Mouse (Mus musculus) midbrain, postnatal 0 days (tissue): ENCODE data around the gene Sgsm2. TPM values are rescaled to one million over a fixed set of nuclear protein-coding genes. Genes with fewer than 3 reads are reported as not detected.

Source experiments
- ATAC-seq: fragments of 200-750 bp; cut with Nextera tagmentation; 2 replicates; pipeline ENCODE4 v1.8.0; 2017; ENCODE audit warnings: moderate number of reproducible peaks, mild to moderate bottlenecking, moderate TSS enrichment, moderate library complexity; ENCODE audit not compliant: low FRiP score
- DNase-seq: peaks from one replicate; pipeline ENCODE4 v3.0.0-alpha.2; 2015; ENCODE audit warnings: low spot score
- H3K27ac ChIP-seq: fragments of 300-500 bp; sonication (generic); 2 replicates; pipeline ENCODE4 v1.5.1; 2014; ENCODE audit warnings: low read depth, mild to moderate bottlenecking, low read length, mixed read lengths
- H3K27me3 ChIP-seq: fragments of 300-500 bp; sonication (generic); 2 replicates; pipeline ENCODE4 v1.6.1; 2014; ENCODE audit warnings: low read length, control low read depth, mixed read lengths; ENCODE audit not compliant: insufficient read depth
- H3K36me3 ChIP-seq: fragments of 300-500 bp; sonication (generic); 2 replicates; pipeline ENCODE4 v1.6.1; 2014; ENCODE audit warnings: low read length, control low read depth, mixed read lengths; ENCODE audit not compliant: insufficient read depth
- H3K4me1 ChIP-seq: fragments of 300-500 bp; sonication (generic); 2 replicates; pipeline ENCODE4 v1.6.1; 2014; ENCODE audit warnings: mild to moderate bottlenecking, control low read depth, antibody characterized with exemption, low read length, mixed read lengths; ENCODE audit not compliant: insufficient read depth
- H3K4me2 ChIP-seq: fragments of 300-500 bp; sonication (generic); 2 replicates; pipeline ENCODE4 v1.6.1; 2014; ENCODE audit warnings: low read depth, mild to moderate bottlenecking, low read length, mixed read lengths; ENCODE audit not compliant: poor library complexity, severe bottlenecking
- H3K4me3 ChIP-seq: fragments of 300-500 bp; sonication (generic); 2 replicates; pipeline ENCODE4 v1.5.1; 2014; ENCODE audit warnings: low read depth, mild to moderate bottlenecking, low read length, moderate library complexity
- H3K9ac ChIP-seq: fragments of 300-500 bp; sonication (generic); replicated peaks from 2 replicates; pipeline ENCODE4 v1.6.1; 2014; ENCODE audit warnings: mild to moderate bottlenecking, low read length, moderate library complexity, mixed read lengths; ENCODE audit not compliant: poor library complexity, severe bottlenecking
- H3K9me3 ChIP-seq: fragments of 300-500 bp; sonication (generic); 2 replicates; pipeline ENCODE4 v1.6.1; 2016; ENCODE audit warnings: low read length, control low read depth
- CTCF ChIP-seq: IDR thresholded peaks from 2 replicates; pipeline ENCODE4 v1.5.1; 2016; ENCODE audit warnings: antibody characterized with exemption, mild to moderate bottlenecking
- WGBS: fragments of 180-500 bp; shearing (Covaris S2); extraction: QIAGEN DNeasy Blood & Tissue Kit; methylation state at CpG from one replicate; pipeline ENCODE4 v1.1.7; 2014; 5-methylcytosine and 5-hydroxymethylcytosine counted together
- polyA plus RNA-seq: library from polyadenylated mRNA; unstranded; fragments of >200 nt; fragmentation: Nextera tagmentation; extraction: Ambion mirVana; gene quantifications from 2 replicates; pipeline ENCODE4 v1.2.1, GENCODE M21; 2015
- total RNA-seq: library from RNA; depleted of rRNA; stranded (reverse); fragments of >200 nt; gene quantifications from 2 replicates; pipeline ENCODE4 v1.2.3, GENCODE M21; 2014

Sgsm2 gene
- total and polyA plus RNA-seq, 2 experiments from 2014 or later: 28.8 to 49.1 TPM

DNA sequence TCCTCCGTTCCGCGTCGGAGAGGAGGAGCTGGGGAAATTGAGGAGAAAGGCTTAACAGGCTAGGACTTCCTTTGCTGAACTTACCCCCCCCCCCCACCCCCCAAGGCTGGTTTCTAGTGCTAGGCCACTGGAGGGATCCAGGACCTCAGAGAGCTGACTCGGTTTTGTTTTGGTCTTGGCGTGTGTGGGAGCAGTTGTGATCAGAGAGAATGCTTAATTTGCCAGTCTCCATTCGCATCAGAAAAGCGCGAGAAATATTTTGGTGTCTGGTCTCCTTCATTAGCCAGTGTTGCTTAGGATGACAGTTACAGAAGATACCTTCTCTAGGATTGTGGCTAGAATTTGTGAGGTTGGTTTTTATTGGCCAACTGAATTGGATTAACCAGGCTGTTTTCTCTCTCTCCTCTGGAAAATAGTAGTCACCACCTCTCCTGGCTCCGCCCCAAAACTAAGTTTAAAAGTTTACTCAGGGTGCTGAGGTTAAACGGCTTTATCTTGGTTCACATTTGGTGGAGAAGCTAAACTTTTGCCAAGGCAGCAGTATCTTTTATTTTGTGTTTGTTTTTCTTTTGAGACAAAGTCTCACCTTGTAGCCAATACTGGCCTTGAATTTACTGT lies 29.6 kb upstream of the Sgsm2 start:
- DNase-seq (peak; percentile 3), ATAC-seq (0 out of 2 replicates have a peak, but pooled peaks have one; percentile 11)

GRCm38 (mm10) chr11:74925577-74926387 lies 28.9 kb upstream of the Sgsm2 start, which contains the start of the genes Smg6 and Srr:
Gene Smg6, plus strand, starts transcription at chr11:74925823.
Gene Srr, minus strand, starts transcription at chr11:74925948.
- H3K9me3 ChIP-seq: no peaks in the 10 kb centered on the region
- DNase-seq: peak; percentile 97
- H3K36me3 ChIP-seq: no peaks in the 10 kb centered on the region
- peaks cover 7% of the 10 kb centered on the region; the same call in 1 of the 2 replicates for H3K4me1 ChIP-seq
- peak within 1 kb of the TSS; percentile 68 for H3K4me2 ChIP-seq
- TF ChIP-seq CTCF: peak; percentile 13; the same call in 1 of the 2 replicates
- peak within 1 kb of the TSS; percentile 96 for H3K9ac ChIP-seq
- ATAC-seq: peak; percentile 95
- no peaks in the 10 kb centered on the region for H3K27me3 ChIP-seq
- peak within 1 kb of the TSS; percentile 94 for H3K27ac ChIP-seq
- under 1% methylated on average over 70 of the region's 88 CpGs for WGBS
- H3K4me3 ChIP-seq: peak within 1 kb of the TSS; percentile 94

More for the DNA sequence above, 29.6 kb upstream of the Sgsm2 start:
- Histone ChIP-seq H3K9me3 (no peaks in the 10 kb centered on the region), H3K36me3 (no peaks in the 10 kb centered on the region), H3K4me1 (peaks cover 7% of the 10 kb centered on the region; the same call in 1 of the 2 replicates), H3K27me3 (no peaks in the 10 kb centered on the region), H3K9ac (peak overlapping the region; percentile 96), H3K4me2 (peak overlapping the region; percentile 68), H3K4me3 (peak overlapping the region; percentile 94), H3K27ac (peak overlapping the region; percentile 94)
- WGBS: 9% methylated on average over 11 of the region's 11 CpGs
- TF ChIP-seq CTCF: no peak

DNA sequence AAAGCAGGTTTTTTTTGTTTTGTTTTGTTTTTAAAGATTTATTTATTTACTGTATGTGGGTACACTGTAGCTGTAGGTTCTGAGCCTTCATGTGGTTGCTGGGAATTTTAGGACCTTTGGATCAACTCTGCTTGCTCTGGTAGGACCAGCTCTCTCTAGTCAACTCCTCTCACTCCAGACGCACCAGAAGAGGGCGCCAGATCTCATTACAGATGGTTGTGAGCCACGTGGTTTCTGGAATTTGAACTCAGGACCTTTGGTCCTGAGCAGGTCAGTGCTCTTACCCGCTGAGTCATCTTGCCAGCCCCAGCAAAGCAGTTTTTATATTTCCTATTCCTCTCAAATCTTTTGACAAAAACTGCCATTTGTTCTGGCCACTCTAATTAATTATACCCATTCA lies 27.3 kb upstream of the Sgsm2 start:
- Histone ChIP-seq H3K4me3 (no peak overlapping the region), H3K9ac (no peak overlapping the region), H3K4me2 (no peak overlapping the region), H3K27ac (no peak overlapping the region), H3K9me3 (no peaks in the 10 kb centered on the region), H3K4me1 (peaks cover 7% of the 10 kb centered on the region; the same call in 1 of the 2 replicates), H3K36me3 (peaks cover 3% of the 10 kb centered on the region; the same call in 1 of the 2 replicates), H3K27me3 (no peaks in the 10 kb centered on the region)
- ATAC-seq: no peak
- 65% methylated on average over 4 of the region's 4 CpGs for WGBS
- TF ChIP-seq CTCF: peak; percentile 60
- DNase-seq: no peak

- DNase-seq (no peak), ATAC-seq (no peak)
- Histone ChIP-seq H3K27ac (no peak overlapping the region), H3K4me1 (no peaks in the 10 kb centered on the region), H3K9ac (no peak overlapping the region), H3K4me2 (no peak overlapping the region), H3K36me3 (peaks cover 9% of the 10 kb centered on the region; the same call in 1 of the 2 replicates), H3K4me3 (no peak overlapping the region), H3K27me3 (no peaks in the 10 kb centered on the region), H3K9me3 (no peaks in the 10 kb centered on the region)
- no peak for TF ChIP-seq CTCF
- 93% methylated on average over 6 of the region's 6 CpGs for WGBS
Measured at GRCm38 (mm10) chr11:74919249-74919648, 22.4 kb upstream of the Sgsm2 start.

- Histone ChIP-seq H3K4me2 (no peak overlapping the region), H3K9me3 (no peaks in the 10 kb centered on the region), H3K4me1 (no peaks in the 10 kb centered on the region), H3K9ac (no peak overlapping the region), H3K27ac (no peak overlapping the region), H3K36me3 (peaks cover 19% of the 10 kb centered on the region), H3K27me3 (no peaks in the 10 kb centered on the region), H3K4me3 (no peak overlapping the region)
- TF ChIP-seq CTCF: no peak
- ATAC-seq (no peak), DNase-seq (no peak)
- 85% methylated on average over 3 of the region's 3 CpGs for WGBS
Measured at GRCm38 (mm10) chr11:74912492-74912891, 15.6 kb upstream of the Sgsm2 start.

GRCm38 (mm10) chr11:74909978-74910377 lies 13.1 kb upstream of the Sgsm2 start:
- Histone ChIP-seq H3K4me2 (no peak overlapping the region), H3K4me3 (no peak overlapping the region), H3K36me3 (peaks cover 43% of the 10 kb centered on the region), H3K9me3 (no peaks in the 10 kb centered on the region), H3K27ac (no peak overlapping the region), H3K4me1 (no peaks in the 10 kb centered on the region), H3K27me3 (no peaks in the 10 kb centered on the region), H3K9ac (no peak overlapping the region)
- no peak for DNase-seq
- no peak for ATAC-seq
- 94% methylated on average over 4 of the region's 4 CpGs for WGBS
- TF ChIP-seq CTCF: no peak
